Mouse (Mus musculus): Measurements from ENCODE around the gene Arhgap5.
A peak's percentile ranks its signal among the peaks of the same experiment; 100 is the strongest.
"Not testable (repeated sequence)": the region's sequence is repeated elsewhere in the genome, so short reads cannot be mapped to it uniquely, and the experiment has no call there.

Arhgap5 gene

DNA sequence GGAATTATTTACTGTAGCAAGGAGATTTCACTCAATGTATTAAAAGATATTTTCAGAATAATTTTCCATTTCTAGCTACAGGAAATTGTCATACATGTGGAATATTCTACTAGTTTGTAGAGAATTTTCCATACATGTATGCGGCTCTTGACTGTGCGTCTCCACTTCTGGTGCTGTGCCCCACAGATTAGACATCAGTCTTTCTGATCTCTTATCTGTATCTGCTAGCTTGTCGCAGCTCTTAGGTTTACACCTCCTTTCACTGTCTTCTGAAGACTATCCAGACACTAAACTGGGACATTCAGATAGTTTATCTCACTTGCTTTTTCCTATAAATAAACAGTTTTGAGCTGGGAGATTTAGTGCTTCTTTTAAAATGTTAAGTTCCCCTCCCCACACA lies 40.8 kb downstream of the Arhgap5 start:
- DNase-seq: no peak

DNA sequence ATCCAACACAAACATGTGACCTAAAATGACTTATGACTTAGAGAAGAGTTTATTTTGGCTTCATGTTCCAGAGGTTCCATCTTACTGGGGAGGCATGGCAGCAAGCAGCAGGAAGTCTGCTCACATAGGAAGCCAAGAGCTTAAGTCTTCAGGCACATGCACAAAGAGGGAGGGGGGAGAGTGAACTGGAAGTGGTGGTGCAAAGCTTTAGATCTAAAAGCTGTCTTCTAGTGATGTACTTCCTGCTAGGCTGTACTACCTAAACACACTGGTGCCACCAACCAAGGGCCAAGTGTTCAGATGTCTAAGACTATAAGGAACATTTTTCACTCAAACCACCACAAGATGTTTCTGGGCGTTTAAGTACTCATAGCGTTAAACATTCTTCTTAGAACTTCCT lies 48.3 kb downstream of the Arhgap5 start:
- no peak for DNase-seq

DNA sequence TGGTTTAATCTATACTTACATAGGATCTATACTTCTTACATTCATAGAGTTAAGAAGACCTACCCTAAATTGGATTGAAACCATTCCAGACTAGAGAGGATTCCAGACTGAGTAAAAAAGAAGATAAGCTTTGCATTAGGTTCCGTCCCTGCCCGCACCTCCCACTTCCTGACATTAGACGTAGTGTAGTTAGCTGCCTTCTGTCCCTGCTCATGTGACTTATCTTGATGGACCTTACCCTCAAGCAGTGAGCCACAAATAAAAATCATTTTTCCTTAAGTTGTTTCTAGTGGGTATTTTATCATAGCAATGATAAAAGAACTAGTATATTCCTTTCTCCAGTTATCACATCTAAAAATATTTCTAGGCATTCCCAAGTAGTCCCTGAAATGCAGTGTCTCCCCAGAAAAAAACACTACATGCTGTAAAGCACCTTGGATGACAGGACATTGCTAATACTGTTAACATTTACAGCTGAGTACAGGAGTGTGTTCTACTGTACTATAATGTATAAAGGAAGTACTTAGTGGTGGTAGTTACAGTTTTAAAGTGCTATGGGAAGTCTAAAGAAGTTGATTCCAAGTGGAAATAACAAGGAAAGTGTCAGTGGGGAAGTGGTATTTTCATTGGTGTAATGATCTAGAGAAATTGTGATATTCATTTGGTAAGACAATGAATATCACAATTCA lies 51.6 kb downstream of the Arhgap5 start:
- no peak for DNase-seq

DNA sequence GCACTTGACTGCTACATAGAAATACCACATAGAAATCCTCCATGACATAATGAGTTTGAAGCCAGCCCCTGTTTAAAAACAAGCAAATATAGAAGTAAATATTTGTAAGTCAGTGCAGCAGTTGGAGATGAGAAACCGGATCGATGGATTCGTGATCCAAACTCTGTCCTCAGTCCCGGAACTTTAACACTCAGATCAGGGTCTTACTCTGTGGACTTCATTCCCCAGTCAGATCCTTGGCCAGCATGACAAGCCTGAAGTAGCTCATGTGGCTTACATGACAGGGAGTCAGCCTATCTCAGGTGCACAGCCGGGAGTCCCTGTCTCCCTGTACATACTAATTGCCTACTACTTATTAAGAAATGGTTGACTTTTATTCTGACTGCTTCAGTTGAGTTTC lies 61.9 kb downstream of the Arhgap5 start:
- no peak for DNase-seq

DNA sequence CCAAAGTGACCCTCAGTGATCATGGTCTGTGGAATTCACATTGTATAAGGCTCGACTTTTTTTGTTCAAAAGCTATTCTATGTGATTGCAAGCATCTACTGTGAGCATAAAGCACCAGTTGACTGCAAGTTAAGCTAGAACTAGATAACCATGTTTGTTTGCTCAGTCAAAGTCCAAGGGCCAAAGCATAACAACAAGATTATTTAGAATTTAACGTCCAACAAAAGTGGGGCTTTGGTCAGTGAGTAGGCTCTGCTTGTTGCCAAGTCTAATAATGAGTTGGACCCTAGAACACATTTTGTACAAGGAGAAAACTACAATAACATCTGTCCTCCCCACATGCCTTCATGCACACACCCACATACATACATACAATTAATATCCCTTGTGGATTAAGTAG lies 69.6 kb downstream of the Arhgap5 start:
- DNase-seq: no peak

DNA sequence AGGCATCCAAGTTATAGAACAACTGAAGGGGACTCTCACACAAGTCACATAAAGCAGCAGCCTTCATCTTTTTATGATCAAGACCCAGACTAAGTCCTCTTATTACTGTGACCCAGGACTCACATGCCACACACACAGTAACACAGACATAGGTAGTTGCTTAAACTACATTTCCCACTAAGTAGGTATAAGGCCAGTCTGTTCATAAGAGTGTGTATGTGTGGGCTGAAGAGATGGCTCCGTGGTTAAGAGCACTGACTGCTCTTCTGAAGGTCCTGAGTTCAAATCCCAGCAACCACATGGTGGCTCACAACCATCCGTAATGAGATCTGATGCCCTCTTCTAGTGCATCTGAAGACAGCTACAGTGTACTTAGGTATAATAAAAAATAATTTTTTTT lies 82.7 kb downstream of the Arhgap5 start:
- not testable (repeated sequence) for DNase-seq

DNA sequence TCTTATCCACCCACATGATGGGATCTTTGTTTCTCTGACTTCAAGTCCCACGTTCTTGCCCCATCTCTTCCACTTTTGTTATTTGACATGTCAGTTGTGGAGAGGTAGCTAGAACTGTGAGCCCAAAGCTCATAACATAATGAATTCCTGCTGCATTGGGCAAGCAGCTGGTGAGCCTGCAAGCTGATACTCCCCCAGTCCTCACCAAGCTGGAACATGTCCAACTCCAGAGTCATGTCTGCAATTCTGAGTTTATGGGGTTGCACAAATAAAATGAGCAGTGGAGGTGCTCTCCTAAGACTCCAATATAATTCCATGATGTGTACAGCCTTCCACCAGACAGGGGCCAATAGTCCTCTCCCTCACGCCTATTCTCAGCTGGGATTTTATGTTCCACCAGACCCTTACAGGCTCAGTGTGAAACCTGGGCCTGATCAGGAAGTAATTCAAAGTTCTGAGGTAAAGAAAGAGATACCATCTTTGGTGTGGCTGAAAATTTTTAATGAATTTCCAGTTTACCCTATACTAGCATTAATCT lies 83.8 kb downstream of the Arhgap5 start:
- no peak for DNase-seq

DNA sequence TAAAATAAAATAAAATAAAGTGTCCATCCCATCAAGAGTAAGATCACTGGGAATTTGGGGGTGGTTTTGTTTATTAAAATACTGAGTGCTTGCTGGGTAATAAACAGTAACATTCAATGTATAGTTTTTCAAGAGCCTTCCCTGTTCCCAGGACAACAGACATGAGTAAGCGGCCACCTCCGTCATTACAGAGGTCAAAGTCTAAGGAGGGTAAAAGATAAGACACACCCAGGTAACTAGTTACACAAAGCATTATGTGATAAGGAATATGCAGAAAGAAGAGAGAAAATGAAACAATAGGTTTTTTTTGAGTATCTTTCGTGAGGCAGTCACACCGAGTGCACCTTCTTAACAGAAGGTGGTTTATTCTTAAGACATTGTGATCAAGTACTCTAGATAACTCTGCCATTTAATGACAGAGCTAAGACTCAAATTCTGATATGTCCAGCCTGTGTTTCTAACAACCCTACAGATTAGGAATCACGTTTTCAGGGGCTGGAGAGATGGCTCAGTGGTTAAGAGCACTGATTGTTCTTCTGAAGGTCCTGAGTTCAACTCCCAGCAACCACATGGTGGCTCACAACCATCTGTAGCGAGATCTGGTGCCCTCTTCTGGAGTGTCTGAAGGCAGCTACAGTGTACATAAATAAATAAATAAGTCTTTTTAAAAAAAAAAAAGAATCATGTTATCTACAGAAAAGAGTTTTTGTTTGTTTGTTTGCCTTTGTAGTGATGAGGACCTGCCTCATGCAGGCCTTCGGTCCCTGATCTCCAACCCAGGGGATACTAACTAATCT lies 91.8 kb downstream of the Arhgap5 start:
- no peak for DNase-seq

DNA sequence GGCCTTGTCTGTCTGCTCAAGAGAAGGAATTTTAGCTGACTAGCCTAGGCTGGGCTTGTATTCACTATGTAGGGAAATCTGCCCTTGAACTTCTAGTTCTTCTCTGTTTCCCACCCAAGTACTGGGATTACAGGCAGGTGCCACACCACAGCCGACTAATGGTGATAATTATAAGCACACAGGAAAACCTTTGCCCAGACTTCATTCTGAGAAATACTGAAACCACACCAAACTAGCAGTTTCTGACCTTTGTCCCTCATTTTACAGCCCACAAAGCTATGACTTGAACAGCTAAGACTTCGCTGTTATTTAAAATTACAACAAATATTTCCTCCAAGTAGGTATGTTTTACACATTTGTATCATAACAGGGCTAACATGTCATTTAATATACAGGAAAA lies 98.7 kb downstream of the Arhgap5 start:
- DNase-seq: peak in 1 of 2 experiments; percentile 36

DNA sequence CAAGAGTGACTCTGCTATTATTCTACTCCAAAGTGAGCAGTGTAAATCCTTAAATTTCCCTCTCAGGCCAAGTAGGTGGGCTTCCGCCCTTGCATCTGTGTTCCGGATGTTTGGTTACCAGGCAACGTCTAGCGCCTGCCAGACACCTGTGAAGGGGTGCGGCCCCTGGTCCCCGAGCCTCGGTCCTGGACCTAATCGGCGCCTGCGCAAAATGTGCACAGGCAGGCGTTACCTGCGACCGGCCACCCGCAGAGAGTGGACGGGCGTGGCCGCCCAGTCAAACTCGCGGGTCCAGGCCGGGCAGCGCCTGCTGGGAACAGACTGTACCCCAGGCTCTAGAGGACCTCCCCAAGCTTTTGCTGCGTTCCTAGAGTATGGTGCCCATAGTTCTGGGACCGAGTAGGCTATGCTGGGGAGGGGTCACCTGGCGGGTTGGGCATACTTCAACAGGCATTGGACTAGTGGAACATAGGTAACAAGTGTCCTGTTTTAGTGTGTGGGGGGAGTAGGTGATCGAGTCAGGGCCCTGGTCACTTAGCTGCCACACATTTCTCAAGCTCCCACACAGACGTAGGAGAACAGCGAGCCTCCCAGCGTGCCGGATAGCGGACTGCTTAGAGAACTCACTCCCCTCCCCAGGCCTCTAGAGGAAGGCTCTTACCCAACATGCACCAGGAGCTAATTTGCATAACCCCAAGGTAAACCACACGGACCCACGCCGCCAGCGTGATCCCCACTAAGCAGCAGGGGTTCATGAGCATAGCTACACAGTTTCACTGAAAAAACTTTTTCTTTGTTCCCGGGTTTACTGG lies 99.3 kb downstream of the Arhgap5 start:
- DNase-seq: peak; percentile 88 to 94

DNA sequence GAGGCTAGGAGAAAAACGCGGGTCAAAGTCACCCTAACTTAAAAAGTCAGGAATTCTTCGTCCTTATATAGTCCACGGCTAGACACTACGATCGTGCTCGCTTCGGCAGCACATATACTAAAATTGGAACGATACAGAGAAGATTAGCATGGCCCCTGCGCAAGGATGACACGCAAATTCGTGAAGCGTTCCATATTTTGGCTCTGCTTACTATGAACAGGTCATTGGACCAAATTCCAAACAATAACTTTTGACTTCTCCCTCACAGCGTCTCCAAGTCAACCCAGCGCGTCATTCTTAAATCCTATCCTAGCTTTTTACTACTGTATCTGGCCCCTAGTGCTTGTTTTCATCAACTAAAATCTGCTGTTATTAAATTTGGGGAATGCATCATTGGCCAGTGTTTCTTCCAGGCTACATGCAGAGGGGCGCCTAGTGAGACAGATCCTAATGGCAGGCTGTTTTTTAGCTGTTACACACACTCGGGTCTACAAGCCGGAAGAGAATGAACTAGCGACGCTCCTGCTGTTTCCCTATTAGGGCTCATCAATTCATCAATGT lies 100.0 kb downstream of the Arhgap5 start:
- DNase-seq: peak; percentile 68 to 70

DNA sequence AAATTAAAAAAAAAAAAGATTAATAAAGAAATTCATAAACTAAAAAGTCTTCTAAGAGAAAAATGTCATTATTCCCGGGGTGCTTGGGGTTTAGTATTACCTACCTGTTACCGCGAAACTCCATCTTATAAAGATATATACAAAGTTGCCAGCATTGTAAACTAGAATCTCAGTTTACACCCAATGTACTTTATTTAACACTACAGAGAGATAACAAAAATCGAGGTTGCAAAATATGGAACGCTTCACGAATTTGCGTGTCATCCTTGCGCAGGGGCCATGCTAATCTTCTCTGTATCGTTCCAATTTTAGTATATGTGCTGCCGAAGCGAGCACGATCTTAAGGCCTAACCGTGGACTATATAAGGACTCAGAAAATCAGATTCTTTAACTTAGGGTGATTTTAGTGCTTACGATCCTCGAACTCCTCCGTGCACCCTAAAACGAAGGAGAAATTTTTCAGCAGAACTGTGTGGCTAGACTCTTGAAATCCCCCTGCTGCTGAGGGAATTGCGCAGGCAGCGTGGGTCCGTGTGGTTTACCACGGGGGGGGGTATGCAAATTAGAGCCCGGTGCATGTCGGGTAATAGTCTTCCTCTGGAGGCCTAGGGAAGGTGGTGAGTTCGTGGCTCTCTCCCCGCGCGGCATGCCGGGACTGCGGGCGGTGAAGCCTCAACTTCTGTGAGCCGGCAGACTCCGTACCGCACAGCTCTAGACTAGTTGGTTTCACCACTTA lies 100.7 kb downstream of the Arhgap5 start:
- peak; percentile 96 to 97 for DNase-seq

DNA sequence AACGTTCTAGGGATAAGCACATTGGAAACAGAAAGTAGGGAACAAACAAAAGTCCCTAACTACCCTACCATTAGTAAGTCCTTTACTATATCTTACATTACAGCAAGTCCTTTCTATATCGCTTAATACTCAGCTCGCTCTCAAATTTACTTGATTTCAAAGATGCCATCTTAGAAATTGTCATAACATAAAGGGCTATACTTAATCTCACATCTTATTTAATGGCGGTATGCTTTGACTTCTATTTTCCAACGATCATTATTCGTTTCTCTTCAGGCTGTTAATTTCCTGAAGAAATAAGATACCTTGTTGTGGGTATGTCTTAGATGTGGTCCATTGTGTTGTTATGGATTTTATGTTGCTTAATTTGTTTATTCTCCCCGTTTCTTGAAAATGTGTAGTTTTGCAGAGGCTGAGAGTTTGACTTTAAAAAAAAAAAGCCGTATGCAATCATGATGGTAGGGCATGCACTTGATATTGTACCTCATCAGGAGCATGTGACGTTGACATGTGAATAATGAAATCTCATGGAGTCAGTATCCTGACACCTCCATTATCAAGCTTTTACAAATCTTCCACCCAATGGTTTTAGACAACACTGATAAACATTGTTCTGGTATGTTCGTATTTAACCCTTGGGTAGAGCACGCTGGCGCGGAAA lies 101.3 kb downstream of the Arhgap5 start:
- peak in 1 of 2 experiments; percentile 26 for DNase-seq

DNA sequence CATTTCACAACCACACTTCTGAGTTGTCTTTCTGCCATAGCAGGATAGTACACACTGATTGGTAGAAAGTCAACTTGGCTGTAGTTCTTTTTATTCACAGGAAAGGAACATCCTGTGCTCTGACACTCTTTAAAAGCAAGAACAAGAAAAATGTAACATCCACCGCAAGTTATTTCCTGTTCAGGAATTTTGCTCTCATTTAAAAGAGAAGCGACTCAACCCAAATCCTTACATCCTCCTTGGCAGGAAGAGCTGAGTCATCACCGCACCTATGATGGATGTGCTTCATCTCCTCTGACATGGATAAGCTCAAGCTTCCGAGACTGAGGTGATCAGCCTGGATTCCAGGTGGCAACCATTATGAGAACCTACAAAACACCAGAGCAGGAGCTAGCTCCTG lies 103.6 kb downstream of the Arhgap5 start:
- no peak for DNase-seq

DNA sequence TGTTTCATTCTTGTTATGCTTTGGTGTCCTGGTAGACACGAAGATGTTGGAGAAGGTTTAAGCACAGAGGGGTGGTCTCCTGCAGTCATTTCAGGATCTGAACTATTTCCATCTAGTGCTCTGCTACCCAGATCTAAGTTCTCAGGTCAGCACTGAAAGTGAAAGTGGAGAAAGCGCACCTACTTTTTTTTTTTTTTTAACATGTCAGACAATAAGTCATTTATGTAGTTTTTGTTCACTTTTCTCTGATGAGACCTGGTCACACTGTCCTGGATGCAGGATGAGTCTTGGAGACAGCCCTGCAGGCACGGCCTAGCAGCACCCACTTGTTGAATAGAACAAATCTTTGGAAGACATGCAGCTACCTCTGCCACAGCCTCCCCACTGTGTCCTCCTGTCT lies 111.9 kb downstream of the Arhgap5 start:
- DNase-seq: no peak

DNA sequence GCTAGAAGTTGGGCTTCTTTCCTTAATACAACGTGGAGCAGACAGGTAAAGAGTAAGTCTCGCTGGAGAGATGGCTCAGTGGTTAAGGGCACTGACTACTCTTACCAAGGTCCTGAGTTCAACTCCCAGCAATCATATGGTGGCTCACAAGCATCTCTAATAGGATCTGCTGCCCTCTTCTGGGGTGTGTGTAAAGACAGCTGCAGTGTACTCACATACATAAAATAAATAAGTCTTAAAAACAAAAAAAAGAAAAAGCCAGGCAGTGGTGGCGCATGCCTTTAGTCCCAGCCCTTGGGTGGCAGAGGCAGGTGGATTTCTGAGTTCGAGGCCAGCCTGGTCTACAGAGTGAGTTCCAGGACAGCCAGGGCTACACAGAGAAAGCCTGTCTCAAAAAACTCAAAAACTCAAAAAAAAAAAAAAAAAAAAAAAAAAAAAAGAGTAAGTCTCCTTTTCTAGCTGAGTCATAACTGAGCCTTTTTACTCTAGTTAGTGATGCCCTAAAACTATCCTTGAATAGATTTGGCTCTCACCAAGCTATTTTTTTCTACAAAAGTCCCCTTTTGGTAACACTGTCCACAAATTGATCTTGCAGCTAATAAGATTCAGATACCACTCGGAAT lies 114.8 kb downstream of the Arhgap5 start:
- DNase-seq: no peak

DNA sequence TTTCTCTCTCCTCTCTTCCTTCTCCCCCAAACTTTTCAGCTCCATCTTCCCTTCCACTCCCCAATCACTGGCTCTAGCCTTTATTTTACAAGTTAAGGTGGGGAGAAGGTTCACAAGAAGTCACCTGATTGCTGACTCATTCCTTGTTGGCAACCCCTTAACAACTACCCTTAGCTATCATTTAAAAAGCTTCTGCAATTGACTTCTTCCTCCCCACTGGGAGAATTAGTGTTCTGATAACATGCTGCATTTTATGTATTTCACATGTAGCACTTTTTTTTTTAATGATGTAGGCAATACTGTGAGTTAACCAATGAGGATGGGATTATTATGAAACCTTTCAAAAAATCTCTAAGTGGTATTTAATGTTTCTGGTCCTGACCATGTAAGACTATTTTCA lies 115.9 kb downstream of the Arhgap5 start:
- DNase-seq: no peak
